Mouse (Mus musculus): ENCODE results near the gene Bcl11b. TPM values are rescaled to one million over a fixed set of nuclear protein-coding genes. Genes with fewer than 3 reads are reported as not detected.

Gene Bcl11b
- polyA plus RNA-seq, 1 experiment from 2014 or later, result 33.7 TPM

DNA sequence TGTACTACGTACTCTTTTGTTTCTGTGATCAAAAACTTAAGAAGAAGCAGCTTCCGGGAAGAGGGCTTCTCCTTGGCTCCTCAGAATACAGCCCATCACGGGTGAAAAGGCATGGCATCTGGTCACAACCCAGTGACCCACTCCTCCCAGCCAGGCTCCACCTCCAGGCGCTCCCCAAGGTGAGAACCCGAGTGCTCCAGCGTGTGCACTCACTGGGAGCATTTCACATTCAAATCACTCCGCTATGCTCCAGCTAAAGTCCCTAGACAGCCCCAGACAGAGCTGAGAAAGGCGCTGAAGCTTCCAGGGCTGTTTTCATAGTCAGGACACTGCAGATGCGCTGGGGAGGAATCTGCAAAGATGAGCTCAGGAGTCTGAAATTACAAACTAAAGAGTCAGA lies 99.5 kb downstream of the Bcl11b start:
- Histone ChIP-seq H3K4me2 (no peak overlapping the region), H3K9me3 (no peaks in the 10 kb centered on the region), H3K4me3 (no peak overlapping the region), H3K9ac (no peak overlapping the region), H3K27ac (no peak overlapping the region), H3K36me3 (replicated peaks) (no peaks in the 10 kb centered on the region), H3K27me3 (replicated peaks) (no peaks in the 10 kb centered on the region), H3K4me1 (peaks cover 4% of the 10 kb centered on the region; the same call in 1 of the 2 replicates)
- 23% methylated on average over 9 of the region's 9 CpGs for WGBS
- ATAC-seq (replicated peaks), result no peak

- H3K27me3 ChIP-seq (replicated peaks), result no peaks in the 10 kb centered on the region
- H3K27ac ChIP-seq, result no peak overlapping the region
- ATAC-seq (replicated peaks), result no peak
- 94% methylated on average over 3 of the region's 3 CpGs for WGBS
- no peak overlapping the region for H3K9ac ChIP-seq
- no peak overlapping the region for H3K4me3 ChIP-seq
- H3K4me1 ChIP-seq, result no peaks in the 10 kb centered on the region
- no peaks in the 10 kb centered on the region for H3K36me3 ChIP-seq (replicated peaks)
- H3K9me3 ChIP-seq, result no peaks in the 10 kb centered on the region
- no peak overlapping the region for H3K4me2 ChIP-seq
Measured at GRCm38 (mm10) chr12:107891449-107891848, 112.0 kb downstream of the Bcl11b start.

DNA sequence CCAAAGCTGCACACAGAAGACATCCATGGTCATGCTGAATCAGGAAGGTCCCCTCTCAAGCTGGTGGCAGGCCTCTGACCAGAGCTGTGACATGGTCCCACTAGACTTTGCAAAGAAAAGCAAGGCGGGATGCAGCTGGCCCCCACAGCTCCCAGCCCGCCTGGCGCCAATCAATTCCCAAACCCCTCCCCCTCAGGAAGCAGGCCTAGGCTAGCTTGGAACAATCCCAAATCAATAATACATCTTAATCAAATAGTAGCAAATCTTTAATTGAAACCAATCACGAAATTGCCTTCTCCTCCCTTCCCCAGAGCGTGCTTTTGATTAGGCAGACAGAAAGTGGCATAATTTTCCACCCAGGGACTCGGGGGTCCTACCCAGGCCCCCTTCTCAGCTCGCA lies 113.1 kb downstream of the Bcl11b start:
- Histone ChIP-seq H3K9ac (no peak overlapping the region), H3K27me3 (replicated peaks) (no peaks in the 10 kb centered on the region), H3K36me3 (replicated peaks) (no peaks in the 10 kb centered on the region), H3K9me3 (no peaks in the 10 kb centered on the region), H3K4me3 (no peak overlapping the region), H3K4me1 (no peaks in the 10 kb centered on the region), H3K27ac (no peak overlapping the region), H3K4me2 (no peak overlapping the region)
- 78% methylated on average over 7 of the region's 7 CpGs for WGBS
- no peak for ATAC-seq (replicated peaks)

DNA sequence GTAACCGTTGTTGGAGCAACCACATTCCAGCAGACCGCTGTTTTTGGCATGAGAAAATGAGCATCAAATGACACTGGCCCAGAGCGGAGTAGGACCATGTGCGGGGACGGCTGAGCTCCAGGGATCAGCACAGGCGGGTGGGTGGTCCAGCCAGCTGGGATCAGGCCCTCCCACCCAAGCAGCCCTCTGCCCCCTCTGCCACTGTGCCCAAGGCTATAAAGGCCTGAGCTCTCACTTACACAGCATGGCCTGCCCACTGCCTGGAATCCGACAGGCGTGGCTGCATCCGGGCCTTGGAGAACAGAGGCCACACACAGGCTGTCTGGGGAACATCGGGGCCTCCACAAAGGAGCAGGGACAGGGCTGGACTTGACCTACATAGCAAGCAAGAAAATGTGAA lies 113.6 kb downstream of the Bcl11b start:
- no peak overlapping the region for H3K4me3 ChIP-seq
- 56% methylated on average over 10 of the region's 10 CpGs for WGBS
- no peak overlapping the region for H3K4me2 ChIP-seq
- ATAC-seq (replicated peaks), result no peak
- H3K4me1 ChIP-seq, result no peaks in the 10 kb centered on the region
- H3K36me3 ChIP-seq (replicated peaks), result no peaks in the 10 kb centered on the region
- no peak overlapping the region for H3K27ac ChIP-seq
- no peaks in the 10 kb centered on the region for H3K27me3 ChIP-seq (replicated peaks)
- H3K9me3 ChIP-seq, result no peaks in the 10 kb centered on the region
- no peak overlapping the region for H3K9ac ChIP-seq

DNA sequence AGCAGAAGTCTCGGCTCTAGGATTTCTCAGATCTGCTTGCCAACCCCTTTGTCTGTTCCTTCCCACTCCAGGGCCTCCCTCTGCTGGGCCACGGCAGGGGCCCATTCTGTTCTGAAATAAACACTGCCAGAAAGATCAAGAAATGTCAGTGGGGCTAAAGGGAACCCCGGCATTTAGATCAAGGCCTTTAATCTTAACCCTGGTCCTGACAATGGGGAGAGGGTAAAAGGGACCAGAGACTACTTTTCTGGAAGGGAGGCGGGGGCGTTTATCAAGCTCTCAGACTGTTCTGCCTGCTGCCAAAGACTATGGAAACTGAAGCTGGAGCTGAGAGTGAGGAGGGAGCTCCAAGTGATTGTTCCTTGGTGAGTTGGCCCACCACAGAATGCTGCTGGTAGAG lies 114.8 kb downstream of the Bcl11b start:
- no peak overlapping the region for H3K9ac ChIP-seq
- H3K36me3 ChIP-seq (replicated peaks), result no peaks in the 10 kb centered on the region
- H3K9me3 ChIP-seq, result no peaks in the 10 kb centered on the region
- no peak overlapping the region for H3K4me2 ChIP-seq
- no peaks in the 10 kb centered on the region for H3K4me1 ChIP-seq
- 24% methylated on average over 5 of the region's 5 CpGs for WGBS
- no peaks in the 10 kb centered on the region for H3K27me3 ChIP-seq (replicated peaks)
- H3K4me3 ChIP-seq, result no peak overlapping the region
- no peak for ATAC-seq (replicated peaks)
- H3K27ac ChIP-seq, result no peak overlapping the region

DNA sequence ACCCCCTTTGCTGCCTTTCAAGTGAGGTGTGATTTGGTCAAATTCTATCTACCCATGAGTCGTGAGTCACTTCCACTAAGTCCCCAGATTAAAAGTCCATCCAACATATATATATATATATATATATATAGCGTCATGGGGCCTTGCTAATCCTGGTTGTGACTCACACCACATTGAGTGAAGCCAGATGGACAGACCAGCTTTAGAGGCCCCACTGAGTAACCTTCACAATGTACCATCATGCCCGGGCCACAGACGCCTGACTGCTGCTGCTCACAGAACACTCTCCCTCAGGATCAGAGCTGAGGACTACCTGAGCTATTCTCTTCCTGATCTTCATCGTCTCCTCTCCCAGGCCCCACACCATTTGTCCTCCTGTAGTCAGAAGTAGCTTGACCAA lies 115.4 kb downstream of the Bcl11b start:
- Histone ChIP-seq H3K4me3 (no peak overlapping the region), H3K4me1 (no peaks in the 10 kb centered on the region), H3K27me3 (replicated peaks) (no peaks in the 10 kb centered on the region), H3K9ac (no peak overlapping the region), H3K36me3 (replicated peaks) (no peaks in the 10 kb centered on the region), H3K9me3 (no peaks in the 10 kb centered on the region), H3K27ac (no peak overlapping the region), H3K4me2 (no peak overlapping the region)
- ATAC-seq (replicated peaks), result no peak
- 84% methylated on average over 5 of the region's 5 CpGs for WGBS

- no peaks in the 10 kb centered on the region for H3K9me3 ChIP-seq
- no peak overlapping the region for H3K4me3 ChIP-seq
- no peak overlapping the region for H3K27ac ChIP-seq
- H3K27me3 ChIP-seq (replicated peaks), result no peaks in the 10 kb centered on the region
- no peak overlapping the region for H3K4me2 ChIP-seq
- no peaks in the 10 kb centered on the region for H3K4me1 ChIP-seq
- 68% methylated on average over 6 of the region's 6 CpGs for WGBS
- H3K9ac ChIP-seq, result no peak overlapping the region
- no peak for ATAC-seq (replicated peaks)
- no peaks in the 10 kb centered on the region for H3K36me3 ChIP-seq (replicated peaks)
Measured at GRCm38 (mm10) chr12:107887621-107888020, 115.8 kb downstream of the Bcl11b start.

GRCm38 (mm10) chr12:107884330-107885065 lies 118.9 kb downstream of the Bcl11b start:
- no peak overlapping the region for H3K9ac ChIP-seq
- no peaks in the 10 kb centered on the region for H3K36me3 ChIP-seq (replicated peaks)
- no peak for ATAC-seq (replicated peaks)
- no peaks in the 10 kb centered on the region for H3K9me3 ChIP-seq
- no peak overlapping the region for H3K4me2 ChIP-seq
- H3K27ac ChIP-seq, result no peak overlapping the region
- H3K4me1 ChIP-seq, result no peaks in the 10 kb centered on the region
- H3K4me3 ChIP-seq, result no peak overlapping the region
- 56% methylated on average over 6 of the region's 6 CpGs for WGBS
- H3K27me3 ChIP-seq (replicated peaks), result no peaks in the 10 kb centered on the region

- H3K4me1 ChIP-seq, result no peaks in the 10 kb centered on the region
- ATAC-seq (replicated peaks), result no peak
- no peak overlapping the region for H3K4me3 ChIP-seq
- H3K9ac ChIP-seq, result no peak overlapping the region
- H3K27me3 ChIP-seq (replicated peaks), result no peaks in the 10 kb centered on the region
- no peak overlapping the region for H3K27ac ChIP-seq
- no peaks in the 10 kb centered on the region for H3K36me3 ChIP-seq (replicated peaks)
- WGBS, result 84% methylated on average over 9 of the region's 9 CpGs
- no peak overlapping the region for H3K4me2 ChIP-seq
- H3K9me3 ChIP-seq, result no peaks in the 10 kb centered on the region
Measured at GRCm38 (mm10) chr12:107881726-107882125, 121.7 kb downstream of the Bcl11b start.

- ATAC-seq (replicated peaks), result no peak
- Histone ChIP-seq H3K4me1 (no peaks in the 10 kb centered on the region), H3K4me2 (no peak overlapping the region), H3K9ac (no peak overlapping the region), H3K27me3 (replicated peaks) (no peaks in the 10 kb centered on the region), H3K36me3 (replicated peaks) (no peaks in the 10 kb centered on the region), H3K4me3 (no peak overlapping the region), H3K9me3 (no peaks in the 10 kb centered on the region), H3K27ac (no peak overlapping the region)
- 81% methylated on average over 13 of the region's 13 CpGs for WGBS
Measured at GRCm38 (mm10) chr12:107880748-107881147, 122.7 kb downstream of the Bcl11b start.

GRCm38 (mm10) chr12:107879114-107879777 lies 124.2 kb downstream of the Bcl11b start:
- H3K4me2 ChIP-seq, result no peak overlapping the region
- WGBS, result 83% methylated on average over 16 of the region's 16 CpGs
- no peaks in the 10 kb centered on the region for H3K36me3 ChIP-seq (replicated peaks)
- no peaks in the 10 kb centered on the region for H3K4me1 ChIP-seq
- H3K4me3 ChIP-seq, result no peak overlapping the region
- ATAC-seq (replicated peaks), result no peak
- H3K9ac ChIP-seq, result no peak overlapping the region
- no peaks in the 10 kb centered on the region for H3K27me3 ChIP-seq (replicated peaks)
- no peaks in the 10 kb centered on the region for H3K9me3 ChIP-seq
- no peak overlapping the region for H3K27ac ChIP-seq

DNA sequence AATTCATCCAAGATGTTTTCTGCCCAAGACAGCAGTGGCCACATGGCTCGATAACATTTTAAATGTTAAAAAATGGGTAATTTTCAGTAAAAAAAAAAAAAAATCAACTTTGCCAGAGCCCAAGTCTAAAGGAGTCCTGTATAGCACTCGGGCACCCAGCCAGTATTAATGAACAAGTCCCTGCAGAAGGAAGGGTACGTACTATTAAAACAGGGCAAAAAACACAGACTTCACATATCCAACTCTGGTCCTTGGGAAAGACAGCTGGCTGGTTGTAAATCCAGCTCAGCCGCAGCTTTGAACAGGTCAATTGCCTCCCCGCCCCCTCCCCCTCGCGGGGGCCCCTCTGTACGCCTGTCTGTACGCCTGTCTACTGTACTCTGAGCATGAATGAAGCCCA lies 127.2 kb downstream of the Bcl11b start:
- Histone ChIP-seq H3K4me1 (no peaks in the 10 kb centered on the region), H3K4me3 (no peak overlapping the region), H3K27ac (no peak overlapping the region), H3K36me3 (replicated peaks) (no peaks in the 10 kb centered on the region), H3K27me3 (replicated peaks) (no peaks in the 10 kb centered on the region), H3K4me2 (no peak overlapping the region), H3K9me3 (no peaks in the 10 kb centered on the region), H3K9ac (no peak overlapping the region)
- WGBS, result 89% methylated on average over 9 of the region's 9 CpGs
- ATAC-seq (replicated peaks), result no peak
